Mouse (Mus musculus) lung, embryonic 16.5 days (tissue): Measurements from ENCODE around the gene Ush1c. TPM values are rescaled to one million over a fixed set of nuclear protein-coding genes. Genes with fewer than 3 reads are reported as not detected.

Source experiments
- ATAC-seq: fragments of 200-750 bp; cut with Nextera tagmentation; 2 replicates; pipeline ENCODE4 v1.8.0; 2017; ENCODE audit warnings: low read depth, mild to moderate bottlenecking, moderate library complexity
- H3K27ac ChIP-seq: fragments of 300-500 bp; sonication (generic); 2 replicates; pipeline ENCODE4 v1.5.1; 2014; ENCODE audit warnings: mild to moderate bottlenecking, control low read depth, low read length
- H3K27me3 ChIP-seq: fragments of 300-500 bp; sonication (generic); 2 replicates; pipeline ENCODE4 v1.6.1; 2014; ENCODE audit warnings: low read depth, low read length, mixed read lengths; ENCODE audit not compliant: control insufficient read depth, insufficient read depth
- H3K36me3 ChIP-seq: fragments of 300-500 bp; sonication (generic); 2 replicates; pipeline ENCODE4 v1.6.1; 2014; ENCODE audit warnings: low read length; ENCODE audit not compliant: control insufficient read depth, insufficient read depth
- H3K4me1 ChIP-seq: fragments of 300-500 bp; sonication (generic); replicated peaks from 2 replicates; pipeline ENCODE4 v1.6.1; 2014; ENCODE audit warnings: low read length, mixed read lengths; ENCODE audit not compliant: control insufficient read depth, insufficient read depth
- H3K4me2 ChIP-seq: fragments of 300-500 bp; sonication (generic); 2 replicates; pipeline ENCODE4 v1.6.1; 2014; ENCODE audit warnings: low read depth, low read length, control low read depth
- H3K4me3 ChIP-seq: fragments of 300-500 bp; sonication (generic); 2 replicates; pipeline ENCODE4 v1.5.1; 2014; ENCODE audit warnings: mild to moderate bottlenecking, low read length, control low read depth
- H3K9ac ChIP-seq: fragments of 300-500 bp; sonication (generic); 2 replicates; pipeline ENCODE4 v1.6.1; 2014; ENCODE audit warnings: low read length, control low read depth
- H3K9me3 ChIP-seq: fragments of 300-500 bp; sonication (generic); 2 replicates; pipeline ENCODE4 v1.6.1; 2016; ENCODE audit warnings: low read length; ENCODE audit not compliant: control insufficient read depth
- WGBS: fragments of 180-500 bp; shearing (Covaris S2); extraction: QIAGEN DNeasy Blood & Tissue Kit; methylation state at CpG from one replicate; pipeline ENCODE4 v1.1.7; 2014; 5-methylcytosine and 5-hydroxymethylcytosine counted together
- polyA plus RNA-seq: library from polyadenylated mRNA; unstranded; fragments of >200 nt; fragmentation: Nextera tagmentation; extraction: Ambion mirVana; gene quantifications from 2 replicates; pipeline ENCODE4 v1.2.1, GENCODE M21; 2015

Gene Ush1c
- polyA plus RNA-seq, 1 experiment from 2014 or later: 0.19 TPM

- no peak for ATAC-seq
- WGBS: 26% methylated on average over 3 of the region's 3 CpGs
Measured at GRCm38 (mm10) chr7:46161615-46162014, 76.7 kb downstream of the Ush1c start.

GRCm38 (mm10) chr7:46157746-46158145 lies 80.6 kb downstream of the Ush1c start:
- no peak overlapping the region for H3K27ac ChIP-seq
- H3K4me1 ChIP-seq: no peaks in the 10 kb centered on the region
- no peaks in the 10 kb centered on the region for H3K36me3 ChIP-seq
- no peak overlapping the region for H3K4me2 ChIP-seq
- no peaks in the 10 kb centered on the region for H3K9me3 ChIP-seq
- 63% methylated on average over 7 of the region's 7 CpGs for WGBS
- no peak overlapping the region for H3K9ac ChIP-seq
- no peak for ATAC-seq
- no peaks in the 10 kb centered on the region for H3K27me3 ChIP-seq
- H3K4me3 ChIP-seq: no peak overlapping the region

More at GRCm38 (mm10) chr7:46161615-46162014, 76.7 kb downstream of the Ush1c start:
- no peak overlapping the region for H3K4me2 ChIP-seq
- H3K9me3 ChIP-seq: no peaks in the 10 kb centered on the region
- no peak overlapping the region for H3K9ac ChIP-seq
- no peaks in the 10 kb centered on the region for H3K27me3 ChIP-seq
- no peaks in the 10 kb centered on the region for H3K36me3 ChIP-seq
- no peaks in the 10 kb centered on the region for H3K4me1 ChIP-seq
- H3K27ac ChIP-seq: no peak overlapping the region
- no peak overlapping the region for H3K4me3 ChIP-seq

GRCm38 (mm10) chr7:46154498-46155488 lies 83.5 kb downstream of the Ush1c start:
- no peak overlapping the region for H3K4me2 ChIP-seq
- H3K9me3 ChIP-seq: no peaks in the 10 kb centered on the region
- no peaks in the 10 kb centered on the region for H3K27me3 ChIP-seq
- H3K4me1 ChIP-seq: no peaks in the 10 kb centered on the region
- no peak overlapping the region for H3K27ac ChIP-seq
- no peak for ATAC-seq
- H3K4me3 ChIP-seq: no peak overlapping the region
- H3K9ac ChIP-seq: no peak overlapping the region
- 65% methylated on average over 18 of the region's 18 CpGs for WGBS
- H3K36me3 ChIP-seq: no peaks in the 10 kb centered on the region

GRCm38 (mm10) chr7:46152819-46153351 lies 85.4 kb downstream of the Ush1c start:
- WGBS: 68% methylated on average over 9 of the region's 9 CpGs
- Histone ChIP-seq H3K4me1 (no peaks in the 10 kb centered on the region), H3K27ac (no peak overlapping the region), H3K4me2 (no peak overlapping the region), H3K9me3 (no peaks in the 10 kb centered on the region), H3K27me3 (no peaks in the 10 kb centered on the region), H3K4me3 (no peak overlapping the region), H3K36me3 (no peaks in the 10 kb centered on the region), H3K9ac (no peak overlapping the region)
- no peak for ATAC-seq

DNA sequence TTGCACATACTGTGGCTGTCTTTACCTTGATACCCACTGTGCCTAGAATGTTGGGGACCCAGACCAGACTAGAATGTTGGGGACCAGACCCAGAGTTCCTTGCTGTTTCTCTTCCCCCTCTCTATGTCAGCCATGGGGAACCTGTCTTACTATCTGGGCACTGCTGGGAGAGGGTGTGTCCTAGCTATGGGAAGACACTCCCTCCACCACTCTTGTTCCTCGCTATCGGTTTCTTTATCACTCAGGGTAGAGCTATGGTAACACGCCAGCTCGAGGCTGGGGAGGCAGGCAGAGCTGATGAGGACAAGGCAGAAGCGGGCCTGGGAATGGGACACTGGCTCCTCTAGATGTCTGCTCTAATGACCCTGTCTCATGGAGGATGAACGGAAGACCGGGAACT lies 90.9 kb downstream of the Ush1c start:
- Histone ChIP-seq H3K4me2 (no peak overlapping the region), H3K4me1 (no peaks in the 10 kb centered on the region), H3K27ac (no peak overlapping the region), H3K9ac (no peak overlapping the region), H3K4me3 (no peak overlapping the region), H3K27me3 (no peaks in the 10 kb centered on the region), H3K36me3 (no peaks in the 10 kb centered on the region), H3K9me3 (no peaks in the 10 kb centered on the region)
- ATAC-seq: no peak
- 76% methylated on average over 7 of the region's 7 CpGs for WGBS

GRCm38 (mm10) chr7:46146675-46147308 lies 91.5 kb downstream of the Ush1c start:
- H3K9me3 ChIP-seq: no peaks in the 10 kb centered on the region
- ATAC-seq: no peak
- no peaks in the 10 kb centered on the region for H3K27me3 ChIP-seq
- no peaks in the 10 kb centered on the region for H3K36me3 ChIP-seq
- no peak overlapping the region for H3K9ac ChIP-seq
- 68% methylated on average over 7 of the region's 7 CpGs for WGBS
- no peaks in the 10 kb centered on the region for H3K4me1 ChIP-seq
- no peak overlapping the region for H3K4me3 ChIP-seq
- H3K4me2 ChIP-seq: no peak overlapping the region
- H3K27ac ChIP-seq: no peak overlapping the region

Other genes with a start within 250 kb of the Ush1c start
- gene Abcc6, start 208.2 kb downstream of the Ush1c start, polyA plus RNA-seq: 0.25 and 0.63 TPM in 2 replicates
- gene Nomo1, start 204.8 kb downstream of the Ush1c start, polyA plus RNA-seq: 30.3 and 31.4 TPM in 2 replicates
- gene Kcnj11, start 137.7 kb downstream of the Ush1c start, polyA plus RNA-seq: 0.38 and 0.59 TPM in 2 replicates
- 2.5 and 3.2 TPM in 2 replicates for gene Abcc8, start 58.5 kb downstream of the Ush1c start, polyA plus RNA-seq
- gene Otog, start 2.5 kb upstream of the Ush1c start, polyA plus RNA-seq: not detected in 2 replicates
- 0.65 and 1.1 TPM in 2 replicates for gene Myod1, start 138.0 kb upstream of the Ush1c start, polyA plus RNA-seq
- 0.30 and 0.55 TPM in 2 replicates for gene Kcnc1, start 158.0 kb upstream of the Ush1c start, polyA plus RNA-seq